Mouse (Mus musculus): ENCODE results near the gene Dppa4. TPM values are rescaled to one million over a fixed set of nuclear protein-coding genes. Genes with fewer than 3 reads are reported as not detected.

The Dppa4 gene
- not detected in 2 replicates for polyA plus RNA-seq (2015; fragmentation: Nextera tagmentation; extraction: Ambion mirVana)

DNA sequence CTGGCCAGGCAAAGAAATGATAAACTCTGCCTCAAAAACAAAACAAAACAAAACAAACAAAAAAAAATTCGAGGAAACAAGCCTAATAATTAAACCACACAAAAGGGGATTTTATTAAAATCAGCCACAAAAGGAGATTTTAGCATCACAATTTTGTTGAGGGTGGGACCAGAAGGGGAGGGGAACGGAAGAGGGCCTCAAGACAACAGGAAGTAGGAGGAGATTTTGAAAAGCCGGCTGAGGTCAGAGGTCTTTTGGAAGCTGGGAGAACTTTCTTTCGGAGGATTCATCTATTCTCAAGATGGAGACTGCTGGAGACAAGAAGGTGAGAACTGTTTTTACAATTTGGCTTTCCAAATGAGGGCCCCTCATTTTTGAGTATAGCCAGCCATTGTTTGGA is at the start of gene Dppa4:
Gene Dppa4, plus strand, starts transcription at position 217 of the 400 bp plus-strand sequence.

DNA sequence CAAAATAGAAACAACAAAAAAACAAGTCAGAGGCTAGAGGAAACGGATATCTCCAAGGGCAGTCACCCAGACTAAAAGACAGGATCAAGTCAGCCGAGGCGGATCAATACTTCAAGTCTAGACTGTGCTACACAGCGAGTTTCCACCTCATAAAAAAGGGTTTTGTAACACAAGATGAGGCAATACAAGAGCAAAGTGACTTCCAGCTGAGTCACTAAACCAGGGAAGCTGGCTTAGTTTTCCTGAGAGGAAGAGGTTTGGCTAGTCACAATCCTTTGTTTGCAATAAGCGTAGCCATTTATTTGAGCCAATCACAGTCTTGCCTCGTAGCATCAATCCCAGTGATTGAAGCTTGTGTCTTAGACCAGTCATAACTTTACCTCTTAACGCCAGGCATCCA is 20.0 kb downstream of the Dppa4 start, which contains the start of gene Dppa2:
Gene Dppa2, plus strand, starts transcription at position 400 of the 400 bp plus-strand sequence.

Other genes with a start within 250 kb of the Dppa4 start
- gene Dppa2, start 20.2 kb downstream of the Dppa4 start, polyA plus RNA-seq (2015; fragmentation: Nextera tagmentation; extraction: Ambion mirVana): not detected in 2 replicates
- not detected in 2 replicates for gene Gm5485, start 128.7 kb downstream of the Dppa4 start, polyA plus RNA-seq (2015; fragmentation: Nextera tagmentation; extraction: Ambion mirVana)
- gene Morc1, start 147.5 kb downstream of the Dppa4 start, polyA plus RNA-seq (2015; fragmentation: Nextera tagmentation; extraction: Ambion mirVana): 0.05 TPM in 1 of 2 replicates, not detected in the other